Mouse (Mus musculus): ENCODE measurements around the gene Gcsam.

- TF ChIP-seq CTCF (IDR thresholded peaks at IDR 0.05; ENCODE audit: control insufficient read depth, insufficient read depth, insufficient read length) (no peak), MYOD1 (IDR thresholded peaks at IDR 0.05; ENCODE audit: control insufficient read depth, insufficient read length, low read depth) (no peak), USF1 (IDR thresholded peaks at IDR 0.05; ENCODE audit: low read depth) (no peak), MAX (IDR thresholded peaks at IDR 0.05) (no peak), CEBPB (IDR thresholded peaks at IDR 0.05; ENCODE audit: low read depth) (no peak)
These were observed 14.6 kb downstream of the Gcsam start for GRCm38 (mm10) chr16:45624791-45625190.

Measured in C2C12 (cell line).